Mouse (Mus musculus) heart, adult 11 months (tissue): ENCODE data around the gene Hcfc1r1.

Experiments
- DNase-seq: peaks from one replicate; pipeline ENCODE4 v3.0.0; 2022

Gene Hcfc1r1

DNA sequence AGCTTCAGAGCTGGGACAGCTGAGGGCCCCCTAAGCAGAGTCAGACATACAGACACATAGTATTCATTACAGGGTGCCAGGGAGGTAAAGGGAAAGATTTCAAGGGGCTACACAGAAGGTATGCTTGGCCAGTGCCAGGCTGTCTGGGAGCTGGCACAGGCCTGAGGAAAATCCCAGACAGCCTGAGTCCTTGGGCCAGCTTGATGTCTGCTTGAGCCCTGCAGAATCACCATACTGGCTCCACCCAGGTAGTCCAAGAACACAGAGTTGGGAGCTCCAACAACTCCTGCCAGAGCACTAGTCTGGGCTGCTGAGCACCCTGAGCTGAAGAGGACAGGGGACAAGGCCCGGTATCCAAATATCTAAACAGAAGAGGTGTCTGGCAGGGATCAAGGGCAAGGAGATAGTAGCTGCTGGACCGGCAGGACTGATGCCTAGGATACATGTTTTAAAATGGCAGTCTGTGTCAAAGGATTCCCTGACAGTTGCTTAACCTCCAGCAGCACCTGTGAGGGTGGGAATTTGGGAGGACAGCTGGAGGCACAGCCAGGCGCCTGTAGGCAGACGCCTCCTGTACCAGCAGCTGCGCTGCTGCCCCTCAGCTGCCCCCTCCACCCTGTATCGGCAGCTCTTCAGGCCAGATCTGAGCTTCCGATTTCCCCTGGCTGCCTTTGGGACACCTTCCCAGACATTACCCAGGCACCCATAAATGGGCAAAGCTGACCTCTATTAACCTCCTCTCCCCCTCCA, 49.2 kb downstream of the Hcfc1r1 start, which contains the start of gene 1520401A03Rik:
Gene 1520401A03Rik, minus strand, starts transcription at position 408 of the 750 bp plus-strand sequence.
- DNase-seq: no peak
